Mouse (Mus musculus): ENCODE measurements around the gene Hgf.

The Hgf gene

DNA sequence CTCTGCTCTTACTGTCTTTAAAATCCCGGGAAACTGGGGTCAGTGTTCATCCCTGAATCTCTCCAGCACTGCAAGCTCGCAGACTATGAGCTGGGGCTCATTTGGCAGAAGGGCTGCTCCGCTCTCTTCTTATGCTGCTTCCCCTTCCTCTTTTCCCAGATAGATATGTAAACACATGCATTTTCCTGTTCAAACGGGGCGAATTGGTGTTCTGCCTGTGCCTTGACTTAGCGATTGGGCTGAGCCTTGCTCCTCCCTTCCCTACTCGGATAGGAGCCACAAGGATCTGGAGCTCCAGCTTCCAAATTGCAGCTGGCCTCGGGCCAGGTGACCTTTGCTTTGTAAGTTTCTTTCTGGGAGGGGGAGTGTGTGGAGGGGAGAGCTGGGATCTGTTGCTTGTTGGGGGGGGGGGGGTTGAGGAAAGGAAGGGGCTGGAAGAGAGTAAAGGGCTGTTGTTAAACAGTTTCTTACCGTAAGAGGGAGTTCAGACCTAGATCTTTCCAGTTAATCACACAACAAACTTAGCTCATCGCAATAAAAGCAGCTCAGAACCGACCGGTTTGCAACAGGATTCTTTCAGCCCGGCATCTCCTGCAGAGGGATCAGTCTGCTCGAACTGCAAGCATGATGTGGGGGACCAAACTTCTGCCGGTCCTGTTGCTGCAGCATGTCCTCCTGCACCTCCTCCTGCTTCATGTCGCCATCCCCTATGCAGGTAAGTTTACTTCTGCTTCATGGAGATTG lies at the start of gene Hgf:
Gene Hgf, plus strand, starts transcription at position 192 of the 744 bp plus-strand sequence.
- DNase-seq (ENCODE audit: low spot score in 2 of 2) = no peak

DNA sequence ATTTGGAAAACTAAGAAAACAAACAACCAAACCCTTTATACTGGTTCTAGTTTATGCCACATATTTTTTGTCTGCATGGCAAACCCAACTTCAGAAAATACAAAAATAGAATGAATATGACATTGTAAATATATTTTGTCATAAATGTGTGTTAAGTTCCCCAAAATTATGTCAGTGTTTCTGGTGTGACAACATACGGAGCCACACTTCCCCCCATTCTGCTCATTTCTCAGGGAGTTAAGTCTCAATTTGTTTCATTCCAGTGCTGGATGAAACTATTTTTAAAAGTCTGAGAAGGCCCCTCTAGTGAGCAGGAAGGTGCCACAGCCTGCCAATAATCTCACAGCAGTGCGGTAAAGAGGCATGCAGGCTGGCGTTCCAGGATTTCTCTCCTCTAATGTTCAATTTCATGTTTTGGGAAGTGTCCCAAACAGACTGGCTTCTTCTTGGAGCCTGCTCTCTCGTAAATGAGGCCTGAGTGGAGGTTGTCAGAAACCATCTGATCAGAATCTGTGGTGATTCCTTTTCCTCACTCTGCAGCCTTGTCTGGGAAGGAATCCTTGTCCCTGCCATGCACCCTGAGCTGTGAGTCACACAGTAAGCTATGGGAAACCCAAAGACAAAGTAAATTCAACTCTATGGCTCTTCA lies 46.5 kb upstream of the Hgf start:
- no peak for DNase-seq (ENCODE audit: low spot score in 2 of 2)

DNA sequence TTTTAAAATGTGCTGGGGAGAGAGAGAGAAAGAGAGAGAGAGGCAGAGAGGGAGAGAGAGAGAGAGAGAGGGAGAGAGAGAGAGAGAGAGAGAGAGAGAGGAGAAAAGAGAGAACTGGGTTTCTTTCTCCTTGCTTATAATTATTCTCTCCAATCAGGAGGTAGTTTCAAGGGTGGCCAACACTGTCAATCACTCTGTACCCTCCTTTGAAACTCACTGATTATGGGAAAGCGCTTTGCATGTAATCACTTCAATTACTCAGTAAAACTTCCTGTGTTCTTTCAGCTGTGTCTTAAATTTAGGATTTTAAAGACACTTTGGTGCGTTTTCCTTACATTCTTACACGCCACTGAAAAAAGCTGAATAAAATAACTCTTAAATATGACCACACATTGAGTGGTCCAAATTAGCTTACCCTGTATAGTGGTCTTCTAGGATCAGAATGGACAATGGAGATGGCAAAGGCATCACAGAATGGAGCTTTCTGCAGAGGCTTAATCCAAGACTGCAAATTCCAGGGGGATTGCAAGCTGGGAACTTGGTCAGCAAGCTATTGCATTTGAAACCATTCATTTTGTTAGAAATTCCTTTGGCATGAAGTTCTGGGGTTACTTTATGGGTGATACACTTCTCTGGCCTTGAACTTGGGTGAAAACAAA lies 21.5 kb upstream of the Hgf start:
- no peak for DNase-seq (ENCODE audit: low spot score in 2 of 2)

- DNase-seq (ENCODE audit: low spot score in 2 of 2) = no peak
Observed at GRCm38 (mm10) chr5:16538067-16538466, 15.2 kb upstream of the Hgf start.

GRCm38 (mm10) chr5:16541561-16542116 lies 11.7 kb upstream of the Hgf start:
- no peak for DNase-seq (ENCODE audit: low spot score in 2 of 2)

DNA sequence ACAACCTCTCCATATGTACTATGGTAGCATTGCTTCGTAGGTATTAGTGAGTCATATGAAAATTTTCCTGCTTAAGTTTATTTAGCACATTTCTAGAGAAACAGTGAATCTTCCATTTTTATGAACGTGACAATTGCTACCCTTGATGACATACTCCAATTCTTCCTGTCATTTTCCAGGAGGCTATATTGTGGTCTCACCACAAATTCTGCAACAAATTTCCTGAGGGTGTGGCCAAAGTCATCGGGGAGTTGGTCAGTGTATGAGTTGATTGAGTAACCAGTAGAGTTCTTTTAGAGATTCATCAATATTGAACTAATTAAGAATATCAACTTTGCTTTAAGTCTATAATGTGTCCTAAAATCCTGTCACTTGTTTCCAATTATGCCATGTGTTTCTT lies 5.8 kb upstream of the Hgf start:
- no peak for DNase-seq (ENCODE audit: low spot score in 2 of 2)

- DNase-seq (ENCODE audit: low spot score in 2 of 2) = no peak
Observed at GRCm38 (mm10) chr5:16552647-16553046, 648 bp upstream of the Hgf start.

- no peak for DNase-seq (ENCODE audit: low spot score in 2 of 2)
Observed at GRCm38 (mm10) chr5:16560247-16560646, 7.0 kb downstream of the Hgf start.

GRCm38 (mm10) chr5:16568997-16569396 lies 15.7 kb downstream of the Hgf start:
- no peak for DNase-seq (ENCODE audit: low spot score in 2 of 2)

GRCm38 (mm10) chr5:16577882-16578742 lies 24.8 kb downstream of the Hgf start:
- DNase-seq (ENCODE audit: low spot score in 2 of 2) = no peak

DNA sequence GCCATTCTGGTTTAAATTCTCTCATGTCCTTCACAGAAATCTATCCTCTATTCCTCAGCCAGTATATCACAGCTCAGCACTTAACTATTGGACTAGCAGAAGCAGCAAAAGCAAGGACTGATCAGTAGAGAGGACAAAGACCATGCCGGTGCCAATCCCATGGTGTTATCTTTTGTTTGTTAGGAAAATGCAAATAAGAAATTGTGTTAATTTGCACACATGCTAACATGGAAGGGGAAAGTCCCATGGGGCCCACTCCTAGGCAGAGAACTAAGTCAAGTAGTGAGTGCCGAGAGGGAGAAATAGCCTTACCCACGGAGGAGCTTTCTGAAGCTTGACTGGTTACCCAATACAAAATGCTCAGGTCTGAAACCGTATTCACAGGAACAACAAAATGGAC lies 42.4 kb downstream of the Hgf start:
- DNase-seq (ENCODE audit: low spot score in 2 of 2) = no peak

GRCm38 (mm10) chr5:16597996-16598395 lies 44.7 kb downstream of the Hgf start:
- DNase-seq (ENCODE audit: low spot score in 2 of 2) = no peak

- DNase-seq (ENCODE audit: low spot score in 2 of 2) = no peak
Observed at GRCm38 (mm10) chr5:16601463-16601862, 48.2 kb downstream of the Hgf start.

GRCm38 (mm10) chr5:16632996-16633395 lies 79.7 kb downstream of the Hgf start:
- DNase-seq (ENCODE audit: low spot score in 2 of 2) = no peak

- DNase-seq (ENCODE audit: low spot score in 2 of 2) = no peak
Observed at GRCm38 (mm10) chr5:16646417-16646816, 93.1 kb downstream of the Hgf start.

DNA sequence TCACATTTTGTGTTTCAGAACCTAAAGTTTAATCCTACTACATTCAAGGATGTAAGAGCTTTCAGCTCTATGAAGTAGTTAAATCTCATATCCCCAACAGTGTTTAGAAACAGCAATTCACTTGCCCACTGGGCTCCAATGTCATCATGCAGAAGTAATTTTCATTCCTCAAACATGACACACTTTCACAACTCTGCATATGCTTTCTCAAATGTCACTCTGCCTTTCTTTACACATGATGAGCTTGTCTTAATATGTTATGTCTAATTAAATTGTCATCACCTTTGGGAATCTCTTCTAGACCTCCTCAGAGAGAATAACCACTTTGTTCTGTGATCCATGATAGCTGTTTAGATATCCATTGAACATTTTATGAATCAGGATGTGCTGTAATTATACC lies 94.4 kb downstream of the Hgf start:
- DNase-seq (ENCODE audit: low spot score in 2 of 2) = no peak

- DNase-seq (ENCODE audit: low spot score in 2 of 2) = no peak
Observed at GRCm38 (mm10) chr5:16650240-16650639, 96.9 kb downstream of the Hgf start.

DNA sequence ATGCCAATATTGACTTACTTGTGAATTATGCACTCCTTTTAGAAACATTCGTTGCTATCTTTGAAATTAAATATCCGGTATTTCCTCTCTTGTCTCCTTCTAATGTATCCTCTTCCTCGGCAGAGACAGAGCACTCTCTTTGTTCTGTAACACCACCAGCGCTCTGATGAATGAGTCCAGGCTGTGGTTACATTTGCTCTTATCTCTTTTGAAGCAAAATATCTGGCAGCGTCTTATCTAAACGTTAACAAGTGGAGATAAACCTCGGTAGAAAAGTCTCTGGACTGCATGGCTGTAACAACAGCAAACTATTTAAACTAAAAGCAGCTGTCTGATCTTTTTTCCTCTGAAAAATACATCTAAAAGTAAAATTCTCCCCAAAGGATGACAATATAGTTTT lies 100.7 kb downstream of the Hgf start:
- DNase-seq (ENCODE audit: low spot score in 2 of 2) = no peak

All from thymus, postnatal 10 days (tissue).